Mouse (Mus musculus): ENCODE measurements around the gene Cd24a. TPM values are rescaled to one million over a fixed set of nuclear protein-coding genes. Genes with fewer than 3 reads are reported as not detected.

Gene Cd24a
- polyA plus RNA-seq, 1 experiment from 2014 or later: 269 TPM

GRCm38 (mm10) chr10:43593182-43593581 lies 15.1 kb downstream of the Cd24a start:
- H3K9me3 ChIP-seq (replicated peaks): no peaks in the 10 kb centered on the region
- H3K27ac ChIP-seq (replicated peaks): no peak overlapping the region
- H3K27me3 ChIP-seq (ENCODE audit: low read depth, poor library complexity, severe bottlenecking): no peaks in the 10 kb centered on the region; the same call in 1 of the 2 replicates
- peaks cover 15% of the 10 kb centered on the region for H3K4me1 ChIP-seq
- no peaks in the 10 kb centered on the region for H3K36me3 ChIP-seq
- no peak for DNase-seq (ENCODE audit: low spot score)
- 83% methylated on average over 5 of the region's 5 CpGs for WGBS
- no peak overlapping the region for H3K4me3 ChIP-seq

- H3K27ac ChIP-seq (replicated peaks): no peak overlapping the region
- no peaks in the 10 kb centered on the region for H3K9me3 ChIP-seq (replicated peaks)
- no peaks in the 10 kb centered on the region for H3K36me3 ChIP-seq
- H3K4me1 ChIP-seq: peaks cover 9% of the 10 kb centered on the region
- H3K27me3 ChIP-seq (ENCODE audit: low read depth, poor library complexity, severe bottlenecking): no peaks in the 10 kb centered on the region
- no peak overlapping the region for H3K4me3 ChIP-seq
- 89% methylated on average over 2 of the region's 2 CpGs for WGBS
- DNase-seq (ENCODE audit: low spot score): no peak
These were observed 16.1 kb downstream of the Cd24a start for GRCm38 (mm10) chr10:43594187-43594586.

GRCm38 (mm10) chr10:43594894-43595293 lies 16.8 kb downstream of the Cd24a start:
- Histone ChIP-seq H3K36me3 (no peaks in the 10 kb centered on the region), H3K4me1 (peaks cover 1% of the 10 kb centered on the region; the same call in 1 of the 2 replicates), H3K27ac (replicated peaks) (no peak overlapping the region), H3K4me3 (no peak overlapping the region), H3K9me3 (replicated peaks) (no peaks in the 10 kb centered on the region), H3K27me3 (ENCODE audit: low read depth, poor library complexity, severe bottlenecking) (no peaks in the 10 kb centered on the region)
- no peak for DNase-seq (ENCODE audit: low spot score)
- 75% methylated on average over 3 of the region's 3 CpGs for WGBS

GRCm38 (mm10) chr10:43598067-43598726 lies 20.1 kb downstream of the Cd24a start:
- Histone ChIP-seq H3K9me3 (replicated peaks) (no peaks in the 10 kb centered on the region), H3K4me1 (0 out of 2 replicates have a peak, but pooled peaks cover 4% of the 10 kb centered on the region), H3K4me3 (no peak overlapping the region), H3K27me3 (ENCODE audit: low read depth, poor library complexity, severe bottlenecking) (no peaks in the 10 kb centered on the region), H3K27ac (replicated peaks) (no peak overlapping the region), H3K36me3 (no peaks in the 10 kb centered on the region)
- 87% methylated on average over 2 of the region's 2 CpGs for WGBS
- DNase-seq (ENCODE audit: low spot score): no peak

- Histone ChIP-seq H3K36me3 (no peaks in the 10 kb centered on the region), H3K4me1 (0 out of 2 replicates have a peak, but pooled peaks cover 4% of the 10 kb centered on the region), H3K27me3 (ENCODE audit: low read depth, poor library complexity, severe bottlenecking) (no peaks in the 10 kb centered on the region), H3K27ac (replicated peaks) (no peak overlapping the region), H3K4me3 (no peak overlapping the region), H3K9me3 (replicated peaks) (no peaks in the 10 kb centered on the region)
- DNase-seq (ENCODE audit: low spot score): no peak
- WGBS: 91% methylated on average over 1 of the region's 1 CpGs
These were observed 23.0 kb downstream of the Cd24a start for GRCm38 (mm10) chr10:43601039-43601438.

GRCm38 (mm10) chr10:43601511-43602396 lies 23.7 kb downstream of the Cd24a start:
- Histone ChIP-seq H3K4me3 (no peak overlapping the region), H3K36me3 (no peaks in the 10 kb centered on the region), H3K27me3 (ENCODE audit: low read depth, poor library complexity, severe bottlenecking) (no peaks in the 10 kb centered on the region), H3K4me1 (0 out of 2 replicates have a peak, but pooled peaks cover 4% of the 10 kb centered on the region), H3K27ac (replicated peaks) (no peak overlapping the region), H3K9me3 (replicated peaks) (no peaks in the 10 kb centered on the region)
- WGBS: 61% methylated on average over 14 of the region's 14 CpGs
- no peak for DNase-seq (ENCODE audit: low spot score)

- no peak overlapping the region for H3K27ac ChIP-seq (replicated peaks)
- no peak overlapping the region for H3K4me3 ChIP-seq
- H3K36me3 ChIP-seq: no peaks in the 10 kb centered on the region
- DNase-seq (ENCODE audit: low spot score): no peak
- H3K4me1 ChIP-seq: 0 out of 2 replicates have a peak, but pooled peaks cover 4% of the 10 kb centered on the region
- no peaks in the 10 kb centered on the region for H3K9me3 ChIP-seq (replicated peaks)
- H3K27me3 ChIP-seq (ENCODE audit: low read depth, poor library complexity, severe bottlenecking): no peaks in the 10 kb centered on the region
- 84% methylated on average over 4 of the region's 4 CpGs for WGBS
These were observed 26.0 kb downstream of the Cd24a start for GRCm38 (mm10) chr10:43603975-43604686.

- 92% methylated on average over 10 of the region's 10 CpGs for WGBS
- no peak overlapping the region for H3K4me3 ChIP-seq
- H3K9me3 ChIP-seq (replicated peaks): no peaks in the 10 kb centered on the region
- H3K27me3 ChIP-seq (ENCODE audit: low read depth, poor library complexity, severe bottlenecking): no peaks in the 10 kb centered on the region
- no peak overlapping the region for H3K27ac ChIP-seq (replicated peaks)
- 0 out of 2 replicates have a peak, but pooled peaks cover 4% of the 10 kb centered on the region for H3K4me1 ChIP-seq
- DNase-seq (ENCODE audit: low spot score): no peak
- H3K36me3 ChIP-seq: no peaks in the 10 kb centered on the region
These were observed 26.7 kb downstream of the Cd24a start for GRCm38 (mm10) chr10:43604687-43605250.

- Histone ChIP-seq H3K9me3 (replicated peaks) (no peaks in the 10 kb centered on the region), H3K4me1 (0 out of 2 replicates have a peak, but pooled peaks cover 4% of the 10 kb centered on the region), H3K27me3 (ENCODE audit: low read depth, poor library complexity, severe bottlenecking) (no peaks in the 10 kb centered on the region), H3K36me3 (no peaks in the 10 kb centered on the region), H3K4me3 (no peak overlapping the region), H3K27ac (replicated peaks) (no peak overlapping the region)
- no peak for DNase-seq (ENCODE audit: low spot score)
- 87% methylated on average over 7 of the region's 7 CpGs for WGBS
These were observed 27.8 kb downstream of the Cd24a start for GRCm38 (mm10) chr10:43605901-43606300.

GRCm38 (mm10) chr10:43609507-43609906 lies 31.4 kb downstream of the Cd24a start:
- Histone ChIP-seq H3K4me1 (no peaks in the 10 kb centered on the region), H3K36me3 (no peaks in the 10 kb centered on the region), H3K4me3 (no peak overlapping the region), H3K9me3 (replicated peaks) (no peaks in the 10 kb centered on the region), H3K27me3 (ENCODE audit: low read depth, poor library complexity, severe bottlenecking) (no peaks in the 10 kb centered on the region), H3K27ac (replicated peaks) (no peak overlapping the region)
- no peak for DNase-seq (ENCODE audit: low spot score)
- 93% methylated on average over 5 of the region's 5 CpGs for WGBS

- H3K9me3 ChIP-seq (replicated peaks): no peaks in the 10 kb centered on the region
- H3K4me1 ChIP-seq: no peaks in the 10 kb centered on the region
- no peak for DNase-seq (ENCODE audit: low spot score)
- no peaks in the 10 kb centered on the region for H3K36me3 ChIP-seq
- 76% methylated on average over 2 of the region's 2 CpGs for WGBS
- H3K27me3 ChIP-seq (ENCODE audit: low read depth, poor library complexity, severe bottlenecking): no peaks in the 10 kb centered on the region
- no peak overlapping the region for H3K4me3 ChIP-seq
- no peak overlapping the region for H3K27ac ChIP-seq (replicated peaks)
These were observed 31.9 kb downstream of the Cd24a start for GRCm38 (mm10) chr10:43609958-43610357.

- H3K4me1 ChIP-seq: no peaks in the 10 kb centered on the region
- DNase-seq (ENCODE audit: low spot score): no peak
- no peaks in the 10 kb centered on the region for H3K36me3 ChIP-seq
These were observed 33.0 kb downstream of the Cd24a start for GRCm38 (mm10) chr10:43611081-43611480.

More at GRCm38 (mm10) chr10:43611081-43611480, 33.0 kb downstream of the Cd24a start:
- no peaks in the 10 kb centered on the region for H3K9me3 ChIP-seq (replicated peaks)
- H3K27ac ChIP-seq (replicated peaks): no peak overlapping the region
- H3K4me3 ChIP-seq: no peak overlapping the region
- no peaks in the 10 kb centered on the region for H3K27me3 ChIP-seq (ENCODE audit: low read depth, poor library complexity, severe bottlenecking)
